Mouse (Mus musculus): Measurements from ENCODE around the gene Cyp2d10. TPM values are rescaled to one million over a fixed set of nuclear protein-coding genes. Genes with fewer than 3 reads are reported as not detected.
A peak's percentile ranks its signal among the peaks of the same experiment; 100 is the strongest.
"Not testable (repeated sequence)": the region's sequence is repeated elsewhere in the genome, so short reads cannot be mapped to it uniquely, and the experiment has no call there.

Gene Cyp2d10
- total RNA-seq, 2 experiments from 2014 or later: not detected

GRCm38 (mm10) chr15:82368851-82369250 lies 38.1 kb downstream of the Cyp2d10 start:
- intact Hi-C loops (cut with DNase I): no loop called here

GRCm38 (mm10) chr15:82368146-82368545 lies 38.8 kb downstream of the Cyp2d10 start:
- no peak for DNase-seq (ENCODE audit: low spot score in 2 of 2)
- intact Hi-C loops (cut with DNase I): no loop called here

More at GRCm38 (mm10) chr15:82368851-82369250, 38.1 kb downstream of the Cyp2d10 start:
- no peak for DNase-seq (ENCODE audit: low spot score in 2 of 2)

DNA sequence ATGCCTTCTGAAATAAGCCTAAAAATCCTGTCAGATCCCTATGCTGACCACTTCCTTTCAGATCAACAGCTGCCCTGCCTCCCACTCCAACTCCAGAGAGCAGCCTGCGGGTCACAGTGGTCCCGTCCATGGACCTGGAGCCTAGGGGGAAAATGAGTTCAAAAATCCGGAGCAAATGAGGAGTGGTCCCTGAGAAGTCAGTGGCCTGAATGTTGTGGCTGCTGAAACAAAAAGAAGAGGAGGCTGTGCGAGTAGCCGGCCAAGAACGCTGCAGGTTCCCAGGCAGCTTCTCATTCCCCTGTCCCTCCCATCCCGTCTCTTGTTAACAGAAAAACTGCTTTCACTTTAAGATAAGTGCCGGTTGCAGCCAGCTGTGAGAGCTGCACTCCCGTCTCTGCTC lies 42.4 kb downstream of the Cyp2d10 start:
- DNase-seq (ENCODE audit: low spot score in 2 of 2); intact Hi-C loops (cut with DNase I): not testable (repeated sequence)

GRCm38 (mm10) chr15:82363801-82364200 lies 43.2 kb downstream of the Cyp2d10 start:
- DNase-seq (ENCODE audit: low spot score in 2 of 2); intact Hi-C loops (cut with DNase I): not testable (repeated sequence)

- no peak for DNase-seq (ENCODE audit: low spot score in 2 of 2)
- intact Hi-C loops (cut with DNase I): no loop called here
Measured at GRCm38 (mm10) chr15:82362234-82362633, 44.8 kb downstream of the Cyp2d10 start.

GRCm38 (mm10) chr15:82361459-82362018 lies 45.5 kb downstream of the Cyp2d10 start:
- intact Hi-C loops (cut with DNase I): no loop called here
- DNase-seq (ENCODE audit: low spot score in 2 of 2): no peak

GRCm38 (mm10) chr15:82358431-82359260 lies 48.3 kb downstream of the Cyp2d10 start:
- DNase-seq (ENCODE audit: low spot score in 2 of 2): no peak
- intact Hi-C loops (cut with DNase I): no loop called here

- intact Hi-C loops (cut with DNase I): loop anchor here (1.0 kb wide), 1 partner anchor 63 kb away; no protein-coding TSS in a partner anchor
Measured at GRCm38 (mm10) chr15:82354126-82354945, 52.7 kb downstream of the Cyp2d10 start, which contains the start of gene Ndufa6. TSS of gene Ndufa6 (minus strand) at chr15:82354322.

GRCm38 (mm10) chr15:82353745-82354113 lies 53.3 kb downstream of the Cyp2d10 start:
- intact Hi-C loops (cut with DNase I): loop anchor here (1.0 kb wide), 1 partner anchor 64 kb away; no protein-coding TSS in a partner anchor

More at GRCm38 (mm10) chr15:82354126-82354945, 52.7 kb downstream of the Cyp2d10 start, which contains the start of gene Ndufa6:
- peak; percentile 98 for DNase-seq (ENCODE audit: low spot score in 2 of 2)

DNA sequence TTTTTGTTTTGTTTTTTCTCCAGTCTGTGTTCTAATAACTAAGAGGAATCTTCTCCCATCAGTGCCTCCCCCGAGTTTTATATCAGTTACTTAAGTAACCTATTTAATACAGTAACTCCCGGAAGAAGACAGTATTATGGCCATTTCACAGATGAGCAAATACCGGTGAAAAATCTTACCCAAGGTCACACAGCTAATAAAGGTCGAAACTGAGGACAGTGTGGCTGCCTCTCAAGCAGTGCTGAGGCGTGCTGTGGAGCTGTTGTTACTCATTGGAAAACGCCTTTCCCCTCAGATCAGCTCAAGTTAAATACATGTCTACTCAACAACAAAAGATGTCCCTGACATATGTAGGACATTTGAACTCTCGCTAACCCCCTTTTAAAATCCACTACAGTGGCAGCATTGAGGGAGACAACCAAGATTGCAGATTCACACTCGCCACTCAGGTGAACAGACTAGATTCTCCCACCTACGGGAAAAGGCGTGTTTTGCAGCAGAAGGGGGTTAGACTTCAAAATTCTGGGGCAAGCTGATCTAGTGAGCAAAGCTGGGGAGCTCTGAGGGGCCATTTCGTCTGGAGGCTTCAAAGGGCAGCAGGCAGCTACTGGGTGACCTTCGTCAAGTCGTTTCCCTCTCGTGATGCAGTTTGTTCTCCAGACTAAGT lies 53.8 kb downstream of the Cyp2d10 start:
- intact Hi-C loops (cut with DNase I): no loop called here
- no peak for DNase-seq (ENCODE audit: low spot score in 2 of 2)

More at GRCm38 (mm10) chr15:82353745-82354113, 53.3 kb downstream of the Cyp2d10 start:
- no peak for DNase-seq (ENCODE audit: low spot score in 2 of 2)

Small RNA genes lying within 50 kb of the gene (microRNA-seq; reads per million reads assigned to microRNA genes)
- gene Gm25990 (0 reads per million in 2 experiments), gene Gm27331 (0 reads per million in 2 experiments), gene Gm27622 (0 reads per million in 2 experiments), gene Mir7684 (0 reads per million in 2 experiments)

Other genes with a start within 250 kb of the Cyp2d10 start
- 1 to 10 TPM; 4.1 to 4.7 TPM for gene Shisa8, start 194.4 kb downstream of the Cyp2d10 start, total RNA-seq (2021)
- gene Tnfrsf13c, start 182.8 kb downstream of the Cyp2d10 start, total RNA-seq (2021): under 1 TPM; 0.27 to 0.35 TPM
- gene Cenpm, start 162.4 kb downstream of the Cyp2d10 start, total RNA-seq (2021): 1 to 10 TPM; 3.3 to 5.0 TPM
- 100 to 1,000 TPM; 104 TPM for gene 1500009C09Rik, start 154.8 kb downstream of the Cyp2d10 start, total RNA-seq (2021)
- gene Sept3, start 132.3 kb downstream of the Cyp2d10 start, total RNA-seq (2021): 100 to 1,000 TPM; 428 to 442 TPM
- not detected for gene Wbp2nl, start 108.2 kb downstream of the Cyp2d10 start, total RNA-seq (2021)
- gene Naga, start 68.3 kb downstream of the Cyp2d10 start, total RNA-seq (2021): 10 to 100 TPM; 35.7 to 37.8 TPM
- 1 to 10 TPM; 1.2 to 1.3 TPM for gene Pheta2, start 68.3 kb downstream of the Cyp2d10 start, total RNA-seq (2021)
- 100 to 1,000 TPM; 130 to 131 TPM for gene Smdt1, start 68.2 kb downstream of the Cyp2d10 start, total RNA-seq (2021)
- gene Ndufa6, start 52.9 kb downstream of the Cyp2d10 start, total RNA-seq (2021): 100 to 1,000 TPM; 174 to 193 TPM
- gene Cyp2d22, start 26.9 kb downstream of the Cyp2d10 start, total RNA-seq (2021): 10 to 100 TPM; 20.9 to 21.9 TPM
- gene Cyp2d11, start 13.2 kb downstream of the Cyp2d10 start, total RNA-seq (2021): not detected
- gene Cyp2d9, start 26.2 kb upstream of the Cyp2d10 start, total RNA-seq (2021): not detected
- gene Cyp2d12, start 147.9 kb upstream of the Cyp2d10 start, total RNA-seq (2021): not detected
- not detected for gene Cyp2d34, start 213.8 kb upstream of the Cyp2d10 start, total RNA-seq (2021)